Mouse (Mus musculus) ES-Bruce4 (cell line): ENCODE measurements around the gene Lrch1.

Experiments
- CTCF ChIP-seq: IDR thresholded peaks from one replicate; pipeline ENCODE4 v1.8.1; 2011; ENCODE audit warnings: low read depth, low read length
- EP300 ChIP-seq: IDR thresholded peaks from 2 replicates; pipeline ENCODE4 v1.6.1; 2011; ENCODE audit warnings: low read depth, low read length; ENCODE audit not compliant: insufficient read depth
- POLR2A ChIP-seq: IDR thresholded peaks from one replicate; pipeline ENCODE4 v1.8.1; 2011; ENCODE audit warnings: low read length; ENCODE audit not compliant: insufficient read depth

- TF ChIP-seq CTCF (no peak), POLR2A (no peak), EP300 (no peak)
Observed at GRCm38 (mm10) chr14:74926899-74927571, 20.6 kb downstream of the Lrch1 start.
